8 mouse cellular contexts compared by ENCODE assay signal in genomic region chr5:88720116-88721002, GRCm38 (mm10). TPM values are rescaled to one million over a fixed set of nuclear protein-coding genes. Genes with fewer than 3 reads are reported as not detected.
A peak's percentile ranks its signal among the peaks of the same experiment; 100 is the strongest.
DNase-seq lines count a peak whose midpoint lies in the region; ATAC-seq and TF ChIP-seq lines count a peak whose summit lies in the region.

Mob1b (plus strand) TSS chr5:88720855.

- TF ChIP-seq POLR2A in brain, embryonic 14.5 days (IDR thresholded peaks at IDR 0.05; ENCODE audit: borderline replicate concordance, extremely low read depth, insufficient read depth, insufficient read length, poor library complexity, severe bottlenecking) = peak; percentile 92

- H3K27me3 ChIP-seq in C2C12 (ENCODE audit: control insufficient read depth, insufficient read depth, insufficient read length) = no peaks in the 10 kb centered on the region
- peaks cover 8% of the 10 kb centered on the region for H3K27me3 ChIP-seq in erythroblast, embryonic 14.5 days (ENCODE audit: control insufficient read depth)
- H3K27me3 ChIP-seq in heart, embryonic 12.5 days (replicated peaks) = no peaks in the 10 kb centered on the region
- no peaks in the 10 kb centered on the region for H3K27me3 ChIP-seq in kidney, postnatal 0 days (ENCODE audit: insufficient read depth, low read length)
- H3K27me3 ChIP-seq in liver, embryonic 11.5 days (replicated peaks; ENCODE audit: control insufficient read depth, insufficient read depth, low read length) = no peaks in the 10 kb centered on the region
- no peaks in the 10 kb centered on the region for H3K27me3 ChIP-seq in stomach, embryonic 14.5 days (ENCODE audit: control insufficient read depth, insufficient read depth, low read length)

- peak within 1 kb of the TSS; percentile 91 for H3K27ac ChIP-seq in heart, embryonic 12.5 days (ENCODE audit: poor library complexity, severe bottlenecking)
- H3K27ac ChIP-seq in kidney, postnatal 0 days = peak within 1 kb of the TSS; percentile 97
- H3K27ac ChIP-seq in liver, embryonic 11.5 days (ENCODE audit: low read depth, low read length) = peak within 1 kb of the TSS; percentile 94
- peak within 1 kb of the TSS; percentile 86 for H3K27ac ChIP-seq in stomach, embryonic 14.5 days (ENCODE audit: low read length)

- ATAC-seq in heart, embryonic 12.5 days (ENCODE audit: insufficient number of reproducible peaks, low FRiP score) = peak; percentile 97
- ATAC-seq in kidney, postnatal 0 days (replicated peaks; ENCODE audit: low FRiP score, low read depth) = peak; percentile 99
- peak; percentile 87 for ATAC-seq in liver, embryonic 11.5 days (replicated peaks; ENCODE audit: low FRiP score)
- peak; percentile 97 for ATAC-seq in stomach, embryonic 14.5 days (ENCODE audit: insufficient number of reproducible peaks, insufficient read depth, low FRiP score, low read depth)

- peaks cover 3% of the 10 kb centered on the region for H3K36me3 ChIP-seq in C2C12 (ENCODE audit: control insufficient read depth, insufficient read depth)
- peaks cover 28% of the 10 kb centered on the region for H3K36me3 ChIP-seq in erythroblast, embryonic 14.5 days (ENCODE audit: control insufficient read depth)
- no peaks in the 10 kb centered on the region for H3K36me3 ChIP-seq in heart, embryonic 12.5 days
- no peaks in the 10 kb centered on the region for H3K36me3 ChIP-seq in kidney, postnatal 0 days (ENCODE audit: insufficient read depth, low read length)
- no peaks in the 10 kb centered on the region for H3K36me3 ChIP-seq in liver, embryonic 11.5 days (ENCODE audit: control insufficient read depth, insufficient read depth, low read length)
- no peaks in the 10 kb centered on the region for H3K36me3 ChIP-seq in stomach, embryonic 14.5 days (ENCODE audit: control insufficient read depth, insufficient read depth, low read length)

- peak within 1 kb of the TSS; percentile 92 for H3K4me2 ChIP-seq in heart, embryonic 12.5 days
- H3K4me2 ChIP-seq in kidney, postnatal 0 days (ENCODE audit: low read length) = peak within 1 kb of the TSS; percentile 96
- peak within 1 kb of the TSS; percentile 93 for H3K4me2 ChIP-seq in liver, embryonic 11.5 days
- peak within 1 kb of the TSS; percentile 95 for H3K4me2 ChIP-seq in stomach, embryonic 14.5 days (replicated peaks; ENCODE audit: low read depth, low read length)

- peaks cover 47% of the 10 kb centered on the region for H3K79me2 ChIP-seq in C2C12 (ENCODE audit: control insufficient read depth, insufficient read depth)

- H3K9ac ChIP-seq in heart, embryonic 12.5 days = peak within 1 kb of the TSS; percentile 99
- peak within 1 kb of the TSS; percentile 90 for H3K9ac ChIP-seq in kidney, postnatal 0 days (ENCODE audit: low read depth, low read length)
- H3K9ac ChIP-seq in liver, embryonic 11.5 days (ENCODE audit: low read depth, low read length) = peak within 1 kb of the TSS; percentile 94
- peak within 1 kb of the TSS; percentile 92 for H3K9ac ChIP-seq in stomach, embryonic 14.5 days (replicated peaks; ENCODE audit: low read depth, low read length)

- under 1% methylated on average over 54 of the region's 54 CpGs for WGBS in heart, embryonic 12.5 days
- under 1% methylated on average over 44 of the region's 54 CpGs for WGBS in kidney, postnatal 0 days
- under 1% methylated on average over 54 of the region's 54 CpGs for WGBS in liver, embryonic 11.5 days
- WGBS in stomach, embryonic 14.5 days = under 1% methylated on average over 54 of the region's 54 CpGs

- peak; percentile 97 for DNase-seq in brain, embryonic 14.5 days (ENCODE audit: low read depth)
- peak; percentile 97 for DNase-seq in kidney, postnatal 0 days (ENCODE audit: low spot score)
- peak; percentile 97 for DNase-seq in liver, embryonic 11.5 days (ENCODE audit: low spot score)
- peak; percentile 95 for DNase-seq in naive thymus-derived CD4-positive, alpha-beta T cell, adult 2 months (ENCODE audit: low read depth)

- TF ChIP-seq CTCF in C2C12 (IDR thresholded peaks at IDR 0.05; ENCODE audit: control insufficient read depth, insufficient read depth, insufficient read length) = no peak
- no peak for TF ChIP-seq CTCF in brain, embryonic 14.5 days (IDR thresholded peaks at IDR 0.05; ENCODE audit: borderline replicate concordance, extremely low read depth, insufficient read depth, insufficient read length)
- TF ChIP-seq CTCF in kidney, postnatal 0 days (IDR thresholded peaks at IDR 0.05; ENCODE audit: low read depth) = no peak

- no peaks in the 10 kb centered on the region for H3K9me3 ChIP-seq in erythroblast, embryonic 14.5 days (ENCODE audit: control insufficient read depth, low read length)
- H3K9me3 ChIP-seq in heart, embryonic 12.5 days (replicated peaks) = no peaks in the 10 kb centered on the region
- no peaks in the 10 kb centered on the region for H3K9me3 ChIP-seq in kidney, postnatal 0 days (replicated peaks; ENCODE audit: low read length)
- H3K9me3 ChIP-seq in liver, embryonic 11.5 days (ENCODE audit: control insufficient read depth, low read length) = no peaks in the 10 kb centered on the region
- no peaks in the 10 kb centered on the region for H3K9me3 ChIP-seq in stomach, embryonic 14.5 days (ENCODE audit: control insufficient read depth, low read depth, low read length)

- peak within 1 kb of the TSS; percentile 86 for H3K4me3 ChIP-seq in C2C12 (ENCODE audit: insufficient read depth, poor library complexity, severe bottlenecking)
- H3K4me3 ChIP-seq in erythroblast, embryonic 14.5 days (replicated peaks) = peak within 1 kb of the TSS; percentile 65
- H3K4me3 ChIP-seq in heart, embryonic 12.5 days = peak within 1 kb of the TSS; percentile 94
- H3K4me3 ChIP-seq in kidney, postnatal 0 days (replicated peaks; ENCODE audit: low read depth, low read length) = peak within 1 kb of the TSS; percentile 93
- peak within 1 kb of the TSS; percentile 99 for H3K4me3 ChIP-seq in liver, embryonic 11.5 days (ENCODE audit: low read depth, low read length)
- peak within 1 kb of the TSS; percentile 98 for H3K4me3 ChIP-seq in stomach, embryonic 14.5 days (ENCODE audit: low read depth, low read length)

- peaks cover 33% of the 10 kb centered on the region for H3K79me3 ChIP-seq in C2C12 (ENCODE audit: low read depth)

- H3ac ChIP-seq in C2C12 (ENCODE audit: control insufficient read depth, insufficient read length, low read depth) = peak within 1 kb of the TSS; percentile 99

- peaks cover 48% of the 10 kb centered on the region for H3K4me1 ChIP-seq in erythroblast, embryonic 14.5 days (ENCODE audit: control insufficient read depth)
- peaks cover 35% of the 10 kb centered on the region for H3K4me1 ChIP-seq in heart, embryonic 12.5 days (replicated peaks)
- H3K4me1 ChIP-seq in kidney, postnatal 0 days (replicated peaks; ENCODE audit: insufficient read depth, low read length) = peaks cover 4% of the 10 kb centered on the region; the same call in 1 of the 2 replicates
- H3K4me1 ChIP-seq in liver, embryonic 11.5 days (replicated peaks; ENCODE audit: control insufficient read depth, insufficient read depth, low read length) = peaks cover 26% of the 10 kb centered on the region
- H3K4me1 ChIP-seq in stomach, embryonic 14.5 days (ENCODE audit: control insufficient read depth, insufficient read depth, low read length) = peaks cover 13% of the 10 kb centered on the region

TF ChIP-seq in C2C12, 6 proteins besides CTCF, POLR2A, EP300 and RAD21:
- TF ChIP-seq USF1 (IDR thresholded peaks at IDR 0.05; ENCODE audit: low read depth) = peak; percentile 94
- peak; percentile 84 for TF ChIP-seq MAX (IDR thresholded peaks at IDR 0.05)
- TF ChIP-seq MYOD1 (IDR thresholded peaks at IDR 0.05; ENCODE audit: control insufficient read depth, insufficient read length, low read depth) = no peak

RNA-seq across cellular contexts. Expression of gene Mob1b, which starts in this region (rescaled TPM):
- 5.5 TPM for polyA plus RNA-seq in C2C12 (2012; fragmentation: generic; extraction: Trizol)
- polyA plus RNA-seq in brain, embryonic 14.5 days (2012; rRNA removed) = 14.1 and 16.6 TPM in 2 replicates
- polyA plus RNA-seq in erythroblast, embryonic 14.5 days (2012) = 1.3 and 1.6 TPM in 2 replicates
- polyA plus RNA-seq in heart, embryonic 12.5 days (2016; fragmentation: Nextera tagmentation; extraction: Ambion mirVana) = 32.6 and 36.7 TPM in 2 replicates
- 8.7 and 9.1 TPM in 2 replicates for polyA plus RNA-seq in kidney, postnatal 0 days (2015; fragmentation: Nextera tagmentation; extraction: Ambion mirVana)
- 16.0 TPM in 2 replicates for polyA plus RNA-seq in liver, embryonic 11.5 days (2014; fragmentation: Nextera tagmentation; extraction: Ambion mirVana)
- polyA plus RNA-seq in stomach, embryonic 14.5 days (2014; fragmentation: Nextera tagmentation; extraction: Ambion mirVana) = 19.0 and 20.1 TPM in 2 replicates

Comparison
In these comparisons a context has a peak if more than half of its experiments do, and no peak if none do; other contexts are left out.
1. Peak in every context shown above with its lines: DNase-seq, ATAC-seq, H3K4me3 ChIP-seq and H3K27ac ChIP-seq.